Mouse (Mus musculus) layer of hippocampus, adult 8-10 months (tissue): ENCODE data around the gene Orm1. TPM values are rescaled to one million over a fixed set of nuclear protein-coding genes. Genes with fewer than 3 reads are reported as not detected.

ENCODE experiments used
- DNase-seq, 2 experiments: peaks; one replicate each; pipeline ENCODE4 v3.0.0; 2022; ENCODE audit warnings: low spot score in 2 of 2
- total RNA-seq, 4 experiments: library from RNA; stranded (reverse); gene quantifications; 2 replicates each; pipeline ENCODE4 v1.2.4; 2022

Gene Orm1
- total RNA-seq, 4 experiments from 2014 or later, result not detected

GRCm38 (mm10) chr4:63355877-63356665 lies 11.7 kb downstream of the Orm1 start, which contains the start of gene Orm3:
Orm3 (plus strand) TSS chr4:63356162.
- DNase-seq, result no peak

GRCm38 (mm10) chr4:63356981-63357570 lies 12.7 kb downstream of the Orm1 start:
- no peak for DNase-seq

- no peak for DNase-seq
Observed at GRCm38 (mm10) chr4:63359861-63360260, 15.5 kb downstream of the Orm1 start.

GRCm38 (mm10) chr4:63362150-63362549 lies 17.8 kb downstream of the Orm1 start, which contains the start of gene Orm2:
Orm2 (plus strand) TSS chr4:63362449.
- DNase-seq, result no peak

- DNase-seq, result peak; percentile 74 to 92
Observed at GRCm38 (mm10) chr4:63368577-63368976, 24.2 kb downstream of the Orm1 start.

- no peak for DNase-seq
Observed at GRCm38 (mm10) chr4:63370897-63371296, 26.5 kb downstream of the Orm1 start.

GRCm38 (mm10) chr4:63371890-63372289 lies 27.5 kb downstream of the Orm1 start:
- no peak for DNase-seq

- no peak for DNase-seq
Observed at GRCm38 (mm10) chr4:63373404-63373803, 29.0 kb downstream of the Orm1 start.

GRCm38 (mm10) chr4:63374331-63374730 lies 30.0 kb downstream of the Orm1 start:
- DNase-seq, result no peak

- DNase-seq, result no peak
Observed at GRCm38 (mm10) chr4:63375367-63375766, 31.0 kb downstream of the Orm1 start.

GRCm38 (mm10) chr4:63377483-63377882 lies 33.1 kb downstream of the Orm1 start:
- no peak for DNase-seq

- no peak for DNase-seq
Observed at GRCm38 (mm10) chr4:63382676-63383369, 38.5 kb downstream of the Orm1 start.

- no peak for DNase-seq
Observed at GRCm38 (mm10) chr4:63383474-63383873, 39.1 kb downstream of the Orm1 start.

- DNase-seq, result no peak
Observed at GRCm38 (mm10) chr4:63384262-63384661, 39.9 kb downstream of the Orm1 start.

- DNase-seq, result no peak
Observed at GRCm38 (mm10) chr4:63385253-63385652, 40.9 kb downstream of the Orm1 start.

GRCm38 (mm10) chr4:63385784-63386183 lies 41.4 kb downstream of the Orm1 start:
- no peak for DNase-seq

- no peak for DNase-seq
Observed at GRCm38 (mm10) chr4:63388029-63388428, 43.7 kb downstream of the Orm1 start.

- DNase-seq, result no peak
Observed at GRCm38 (mm10) chr4:63389121-63389886, 44.9 kb downstream of the Orm1 start.

GRCm38 (mm10) chr4:63389887-63390528 lies 45.6 kb downstream of the Orm1 start:
- DNase-seq, result no peak

GRCm38 (mm10) chr4:63391322-63391721 lies 47.0 kb downstream of the Orm1 start:
- DNase-seq, result no peak
